Mouse (Mus musculus) megakaryocyte-erythroid progenitor cell, adult 5-6 weeks (primary cell): Measurements from ENCODE around the gene Icam1. TPM values are rescaled to one million over a fixed set of nuclear protein-coding genes. Genes with fewer than 3 reads are reported as not detected.
"Not testable (repeated sequence)": the region's sequence is repeated elsewhere in the genome, so short reads cannot be mapped to it uniquely, and the experiment has no call there.

Source experiments
- ATAC-seq: replicated peaks from 2 replicates; pipeline ENCODE4 v1.8.0; 2016; ENCODE audit warnings: mild to moderate bottlenecking, inconsistent platforms; ENCODE audit not compliant: severe bottlenecking, poor library complexity, low FRiP score, low TSS enrichment
- total RNA-seq, 2 experiments: library from RNA; stranded (forward) in 1 of 2; stranded (reverse) in 1 of 2; fragments of 200-1000, 215-1000 nt in 1 of 2; fragments of >200 nt in 1 of 2; fragmentation: Nextera tagmentation in 1 of 2; gene quantifications; 2 replicates each; pipeline ENCODE4 v1.2.3; 2014 to 2017

Gene Icam1
- total RNA-seq, 2 experiments from 2014 or later: 3.4 to 3.6 TPM

GRCm38 (mm10) chr9:21036666-21037065, 20.9 kb downstream of the Icam1 start:
- ATAC-seq: no peak

GRCm38 (mm10) chr9:21037481-21037891, 21.7 kb downstream of the Icam1 start:
- ATAC-seq: no peak

GRCm38 (mm10) chr9:21039779-21040178, 24.0 kb downstream of the Icam1 start:
- ATAC-seq: peak; percentile 60

GRCm38 (mm10) chr9:21041308-21041707, 25.5 kb downstream of the Icam1 start:
- no peak for ATAC-seq

- ATAC-seq: no peak
Measured at GRCm38 (mm10) chr9:21043563-21043962, 27.8 kb downstream of the Icam1 start.

- ATAC-seq: not testable (repeated sequence)
Measured at GRCm38 (mm10) chr9:21044785-21045184, 29.0 kb downstream of the Icam1 start.

GRCm38 (mm10) chr9:21045235-21045634, 29.4 kb downstream of the Icam1 start:
- ATAC-seq: no peak

- peak; percentile 96 for ATAC-seq
Measured at GRCm38 (mm10) chr9:21051578-21051977, 35.8 kb downstream of the Icam1 start.

GRCm38 (mm10) chr9:21062928-21063327, 47.1 kb downstream of the Icam1 start:
- no peak for ATAC-seq

- ATAC-seq: no peak
Measured at GRCm38 (mm10) chr9:21067006-21067684, 51.4 kb downstream of the Icam1 start, which contains the start of gene Zglp1. Zglp1 (minus strand) TSS chr9:21067093.

GRCm38 (mm10) chr9:21072641-21073040, 56.9 kb downstream of the Icam1 start:
- ATAC-seq: peak; percentile 6; the same call in 1 of the 2 replicates

- peak; percentile 89 for ATAC-seq
Measured at GRCm38 (mm10) chr9:21073044-21073840, 57.5 kb downstream of the Icam1 start, which contains the start of the genes Gm49373 and Fdx1l. Gm49373 (minus strand) TSS chr9:21073096. Fdx1l (minus strand) TSS chr9:21073614.

- no peak for ATAC-seq
Measured at GRCm38 (mm10) chr9:21074173-21074572, 58.4 kb downstream of the Icam1 start.

GRCm38 (mm10) chr9:21075625-21076024, 59.8 kb downstream of the Icam1 start:
- no peak for ATAC-seq

Other genes starting within 250 kb of the Icam1 start
- not detected in 2 replicates for gene Col5a3, start 200.9 kb upstream of the Icam1 start, total RNA-seq (2014; fragmentation: Nextera tagmentation)
- gene Col5a3, start 200.9 kb upstream of the Icam1 start, total RNA-seq (2017): not detected in 2 replicates
- not detected in 2 replicates for gene Rdh8, start 197.5 kb upstream of the Icam1 start, total RNA-seq (2014; fragmentation: Nextera tagmentation)
- not detected in 2 replicates for gene Rdh8, start 197.5 kb upstream of the Icam1 start, total RNA-seq (2017)
- gene A230050P20Rik, start 147.3 kb upstream of the Icam1 start, total RNA-seq (2014; fragmentation: Nextera tagmentation): 37.9 and 44.3 TPM in 2 replicates
- gene A230050P20Rik, start 147.3 kb upstream of the Icam1 start, total RNA-seq (2017): 11.9 and 24.0 TPM in 2 replicates
- gene Angptl6, start 136.3 kb upstream of the Icam1 start, total RNA-seq (2014; fragmentation: Nextera tagmentation): 1.1 and 2.7 TPM in 2 replicates
- 0.42 TPM in 1 of 2 replicates, not detected in the other for gene Angptl6, start 136.3 kb upstream of the Icam1 start, total RNA-seq (2017)
- gene Ppan, start 127.8 kb upstream of the Icam1 start, total RNA-seq (2014; fragmentation: Nextera tagmentation): 127 and 174 TPM in 2 replicates
- gene Ppan, start 127.8 kb upstream of the Icam1 start, total RNA-seq (2017): 154 and 175 TPM in 2 replicates
- gene Eif3g, start 117.4 kb upstream of the Icam1 start, total RNA-seq (2014; fragmentation: Nextera tagmentation): 308 and 325 TPM in 2 replicates
- gene Eif3g, start 117.4 kb upstream of the Icam1 start, total RNA-seq (2017): 259 and 301 TPM in 2 replicates
- gene Dnmt1, start 56.1 kb upstream of the Icam1 start, total RNA-seq (2014; fragmentation: Nextera tagmentation): 163 and 192 TPM in 2 replicates
- 190 and 210 TPM in 2 replicates for gene Dnmt1, start 56.1 kb upstream of the Icam1 start, total RNA-seq (2017)
- gene S1pr2, start 39.2 kb upstream of the Icam1 start, total RNA-seq (2014; fragmentation: Nextera tagmentation): 1.7 and 3.4 TPM in 2 replicates
- gene S1pr2, start 39.2 kb upstream of the Icam1 start, total RNA-seq (2017): 0.46 TPM in 1 of 2 replicates, not detected in the other
- 66.2 and 78.8 TPM in 2 replicates for gene Mrpl4, start 13.2 kb upstream of the Icam1 start, total RNA-seq (2014; fragmentation: Nextera tagmentation)
- 23.7 and 43.3 TPM in 2 replicates for gene Mrpl4, start 13.2 kb upstream of the Icam1 start, total RNA-seq (2017)
- 34.3 and 38.9 TPM in 2 replicates for gene Icam4, start 13.4 kb downstream of the Icam1 start, total RNA-seq (2014; fragmentation: Nextera tagmentation)
- 16.3 and 40.0 TPM in 2 replicates for gene Icam4, start 13.4 kb downstream of the Icam1 start, total RNA-seq (2017)
- gene Icam5, start 16.1 kb downstream of the Icam1 start, total RNA-seq (2014; fragmentation: Nextera tagmentation): 1.1 and 1.2 TPM in 2 replicates
- 0.05 and 0.27 TPM in 2 replicates for gene Icam5, start 16.1 kb downstream of the Icam1 start, total RNA-seq (2017)
- 10.2 TPM in 1 of 2 replicates, not detected in the other for gene Zglp1, start 51.1 kb downstream of the Icam1 start, total RNA-seq (2014; fragmentation: Nextera tagmentation)
- 1.7 TPM in 1 of 2 replicates, not detected in the other for gene Zglp1, start 51.1 kb downstream of the Icam1 start, total RNA-seq (2017)
- 4.5 TPM in 1 of 2 replicates, not detected in the other for gene Gm49373, start 57.1 kb downstream of the Icam1 start, total RNA-seq (2014; fragmentation: Nextera tagmentation)
- gene Gm49373, start 57.1 kb downstream of the Icam1 start, total RNA-seq (2017): not detected in 2 replicates
- 66.9 and 79.7 TPM in 2 replicates for gene Fdx1l, start 57.6 kb downstream of the Icam1 start, total RNA-seq (2014; fragmentation: Nextera tagmentation)
- 60.6 and 70.5 TPM in 2 replicates for gene Fdx1l, start 57.6 kb downstream of the Icam1 start, total RNA-seq (2017)
- gene Gm38431, start 76.0 kb downstream of the Icam1 start, total RNA-seq (2014; fragmentation: Nextera tagmentation): 38.6 and 39.7 TPM in 2 replicates
- gene Gm38431, start 76.0 kb downstream of the Icam1 start, total RNA-seq (2017): 5.9 and 15.6 TPM in 2 replicates
- gene Raver1, start 76.0 kb downstream of the Icam1 start, total RNA-seq (2014; fragmentation: Nextera tagmentation): 66.3 and 81.1 TPM in 2 replicates
- 12.9 and 16.8 TPM in 2 replicates for gene Raver1, start 76.0 kb downstream of the Icam1 start, total RNA-seq (2017)
- 24.9 and 40.0 TPM in 2 replicates for gene Tyk2, start 115.3 kb downstream of the Icam1 start, total RNA-seq (2014; fragmentation: Nextera tagmentation)
- 13.2 and 14.4 TPM in 2 replicates for gene Tyk2, start 115.3 kb downstream of the Icam1 start, total RNA-seq (2017)
- gene Cdc37, start 134.0 kb downstream of the Icam1 start, total RNA-seq (2014; fragmentation: Nextera tagmentation): 182 and 193 TPM in 2 replicates
- gene Cdc37, start 134.0 kb downstream of the Icam1 start, total RNA-seq (2017): 385 and 442 TPM in 2 replicates
- gene Pde4a, start 149.7 kb downstream of the Icam1 start, total RNA-seq (2014; fragmentation: Nextera tagmentation): 23.5 and 24.3 TPM in 2 replicates
- 2.2 and 3.8 TPM in 2 replicates for gene Pde4a, start 149.7 kb downstream of the Icam1 start, total RNA-seq (2017)
- 25.3 and 27.2 TPM in 2 replicates for gene Keap1, start 223.4 kb downstream of the Icam1 start, total RNA-seq (2014; fragmentation: Nextera tagmentation)
- 32.7 and 39.8 TPM in 2 replicates for gene Keap1, start 223.4 kb downstream of the Icam1 start, total RNA-seq (2017)
- 0.59 TPM in 1 of 2 replicates, not detected in the other for gene S1pr5, start 232.5 kb downstream of the Icam1 start, total RNA-seq (2014; fragmentation: Nextera tagmentation)
- gene S1pr5, start 232.5 kb downstream of the Icam1 start, total RNA-seq (2017): 1.1 TPM in 1 of 2 replicates, not detected in the other
- gene Atg4d, start 249.3 kb downstream of the Icam1 start, total RNA-seq (2014; fragmentation: Nextera tagmentation): 8.9 and 13.9 TPM in 2 replicates
- gene Atg4d, start 249.3 kb downstream of the Icam1 start, total RNA-seq (2017): 11.9 and 25.7 TPM in 2 replicates